8 mouse cellular contexts compared by ENCODE assay signal in the genomic region with DNA sequence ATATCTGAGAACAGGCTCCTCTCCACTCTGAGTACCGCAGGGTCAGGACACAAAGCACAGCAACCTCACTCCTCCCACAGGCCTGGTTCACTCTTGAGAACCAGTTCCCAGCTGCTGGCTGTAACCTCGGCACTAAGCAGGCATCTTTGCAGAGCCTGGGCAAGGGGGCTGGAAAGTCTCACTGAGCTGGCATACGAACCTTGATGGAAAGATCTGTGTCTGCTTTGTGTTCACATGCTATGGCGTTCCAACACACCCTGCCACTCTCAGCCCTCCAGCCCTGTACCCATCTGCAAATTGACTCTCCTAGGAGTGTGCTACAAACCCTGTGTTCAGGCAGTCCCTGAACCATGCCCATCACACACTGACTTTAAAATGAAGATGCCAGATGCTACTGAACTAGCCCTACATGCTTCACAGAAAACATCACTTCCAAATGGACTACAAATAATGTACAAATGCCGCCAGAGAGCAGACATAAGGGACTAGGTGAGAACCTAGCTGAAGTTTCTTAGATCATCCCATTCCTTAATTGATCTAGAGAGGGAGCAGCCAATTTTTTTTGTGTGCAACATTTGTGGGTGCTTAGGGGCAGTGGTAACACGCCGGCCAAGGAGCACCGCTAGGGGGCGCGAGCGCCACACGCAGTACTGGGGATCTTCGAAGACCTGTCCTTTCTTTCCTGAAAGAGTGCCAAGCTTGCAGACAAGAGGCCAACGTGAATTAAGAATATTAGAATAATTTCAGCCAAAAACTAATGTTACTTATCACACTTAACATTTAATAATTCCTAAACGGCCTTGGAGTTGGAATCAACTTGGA. TPM values are rescaled to one million over a fixed set of nuclear protein-coding genes. Genes with fewer than 3 reads are reported as not detected.
DNase-seq lines count a peak whose midpoint lies in the region; ATAC-seq and TF ChIP-seq lines count a peak whose summit lies in the region.

No protein-coding gene starts in this region.

- H3K9ac ChIP-seq in hindbrain, embryonic 12.5 days, result no peak overlapping the region
- H3K9ac ChIP-seq in limb, embryonic 12.5 days (replicated peaks), result no peak overlapping the region
- no peak overlapping the region for H3K9ac ChIP-seq in neural tube, embryonic 14.5 days (replicated peaks; ENCODE audit: low read depth, low read length)

- TF ChIP-seq CTCF in kidney, adult 2 months (conservative IDR thresholded peaks at IDR 0.05; ENCODE audit: insufficient read depth, insufficient read length, low read depth, low read length), result peak; percentile 87

- no peaks in the 10 kb centered on the region for H3K36me3 ChIP-seq in hindbrain, embryonic 10.5 days
- H3K36me3 ChIP-seq in hindbrain, embryonic 12.5 days, result no peaks in the 10 kb centered on the region
- no peaks in the 10 kb centered on the region for H3K36me3 ChIP-seq in kidney, adult 2 months (ENCODE audit: control insufficient read depth, insufficient read depth, low read length)
- H3K36me3 ChIP-seq in limb, embryonic 12.5 days, result no peaks in the 10 kb centered on the region
- no peaks in the 10 kb centered on the region for H3K36me3 ChIP-seq in neural tube, embryonic 14.5 days (ENCODE audit: control insufficient read depth, insufficient read depth, low read length)

- no peaks in the 10 kb centered on the region for H3K4me1 ChIP-seq in hindbrain, embryonic 10.5 days (replicated peaks)
- H3K4me1 ChIP-seq in hindbrain, embryonic 12.5 days, result no peaks in the 10 kb centered on the region
- H3K4me1 ChIP-seq in kidney, adult 2 months (ENCODE audit: control insufficient read depth, insufficient read depth, low read length), result no peaks in the 10 kb centered on the region
- H3K4me1 ChIP-seq in limb, embryonic 12.5 days (replicated peaks), result no peaks in the 10 kb centered on the region
- H3K4me1 ChIP-seq in neural tube, embryonic 14.5 days (ENCODE audit: control insufficient read depth, insufficient read depth, low read length), result no peaks in the 10 kb centered on the region

- no peak overlapping the region for H3K4me3 ChIP-seq in hindbrain, embryonic 10.5 days
- no peak overlapping the region for H3K4me3 ChIP-seq in hindbrain, embryonic 12.5 days
- H3K4me3 ChIP-seq in kidney, adult 2 months (ENCODE audit: insufficient read depth, low read depth, low read length), result no peak overlapping the region
- no peak overlapping the region for H3K4me3 ChIP-seq in limb, embryonic 12.5 days (replicated peaks)
- H3K4me3 ChIP-seq in neural tube, embryonic 14.5 days (ENCODE audit: low read depth, low read length), result no peak overlapping the region

- no peak overlapping the region for H3K27ac ChIP-seq in hindbrain, embryonic 10.5 days
- H3K27ac ChIP-seq in hindbrain, embryonic 12.5 days, result no peak overlapping the region
- H3K27ac ChIP-seq in kidney, adult 2 months (ENCODE audit: insufficient read depth, low read depth, low read length), result no peak overlapping the region
- no peak overlapping the region for H3K27ac ChIP-seq in limb, embryonic 12.5 days
- H3K27ac ChIP-seq in neural tube, embryonic 14.5 days (ENCODE audit: low read depth, low read length), result no peak overlapping the region

- TF ChIP-seq POLR2A in kidney, adult 2 months (IDR thresholded peaks at IDR 0.05; ENCODE audit: low read depth, low read length), result no peak

- ATAC-seq in hindbrain, embryonic 12.5 days (ENCODE audit: low FRiP score), result no peak
- peak; percentile 59; the same call in 1 of the 2 replicates for ATAC-seq in limb, embryonic 12.5 days (ENCODE audit: insufficient number of reproducible peaks, insufficient read depth, low FRiP score, low TSS enrichment, low read depth)
- ATAC-seq in neural tube, embryonic 14.5 days (ENCODE audit: low read depth), result peak; percentile 89

- peak; percentile 77 for DNase-seq in hindbrain, embryonic 10.5 days (ENCODE audit: low spot score)
- DNase-seq in cerebellum, adult 9-11 months, result peak; percentile 56
- DNase-seq in gastrocnemius, postnatal 10 days, result peak; percentile 90
- peak; percentile 79 for DNase-seq in kidney, adult 2 months
- DNase-seq in telencephalon, adult 2 months (ENCODE audit: low read depth, low spot score), result peak; percentile 32

- H3K9me3 ChIP-seq in hindbrain, embryonic 10.5 days, result no peaks in the 10 kb centered on the region
- H3K9me3 ChIP-seq in hindbrain, embryonic 12.5 days (replicated peaks), result no peaks in the 10 kb centered on the region
- no peaks in the 10 kb centered on the region for H3K9me3 ChIP-seq in limb, embryonic 12.5 days
- H3K9me3 ChIP-seq in neural tube, embryonic 14.5 days (ENCODE audit: control insufficient read depth, low read length), result no peaks in the 10 kb centered on the region

- H3K27me3 ChIP-seq in hindbrain, embryonic 10.5 days (ENCODE audit: insufficient read depth, poor library complexity, severe bottlenecking), result peaks cover 5% of the 10 kb centered on the region; the same call in 1 of the 2 replicates
- peaks cover 12% of the 10 kb centered on the region for H3K27me3 ChIP-seq in hindbrain, embryonic 12.5 days
- no peaks in the 10 kb centered on the region for H3K27me3 ChIP-seq in kidney, adult 2 months (replicated peaks; ENCODE audit: control insufficient read depth, insufficient read depth, low read length)
- H3K27me3 ChIP-seq in limb, embryonic 12.5 days, result no peaks in the 10 kb centered on the region
- no peaks in the 10 kb centered on the region for H3K27me3 ChIP-seq in neural tube, embryonic 14.5 days (ENCODE audit: control insufficient read depth, insufficient read depth, low read length)

- no peak overlapping the region for H3K4me2 ChIP-seq in hindbrain, embryonic 12.5 days (replicated peaks)
- no peak overlapping the region for H3K4me2 ChIP-seq in limb, embryonic 12.5 days
- H3K4me2 ChIP-seq in neural tube, embryonic 14.5 days (ENCODE audit: low read depth, low read length), result no peak overlapping the region

- WGBS in hindbrain, embryonic 10.5 days, result 23% methylated on average over 15 of the region's 15 CpGs
- WGBS in hindbrain, embryonic 12.5 days, result 22% methylated on average over 15 of the region's 15 CpGs
- WGBS in kidney, adult 2 months, result 20% methylated on average over 15 of the region's 15 CpGs
- 22% methylated on average over 15 of the region's 15 CpGs for whole genome bisulfite sequencing in limb, embryonic 12.5 days
- 22% methylated on average over 15 of the region's 15 CpGs for WGBS in neural tube, embryonic 14.5 days

RNA-seq across cellular contexts. Expression of gene Lmbr1, which starts 11.0 kb away (rescaled TPM):
- 9.0 and 11.0 TPM in 2 replicates for polyA plus RNA-seq in hindbrain, embryonic 10.5 days (2016; fragmentation: Nextera tagmentation; extraction: Ambion mirVana)
- polyA plus RNA-seq in hindbrain, embryonic 12.5 days (2016; fragmentation: Nextera tagmentation; extraction: Ambion mirVana), result 17.6 and 17.9 TPM in 2 replicates
- total RNA-seq in gastrocnemius, postnatal 10 days (2021), result 10 to 100 TPM in 1 of 2 experiments, 1 to 10 TPM in 1; 9.5 to 11.4 TPM
- 3.9 and 4.4 TPM in 2 replicates for polyA plus RNA-seq in kidney, adult 2 months (2012; rRNA removed)
- 7.6 and 9.1 TPM in 2 replicates for polyA plus RNA-seq in limb, embryonic 12.5 days (2016; fragmentation: Nextera tagmentation; extraction: Ambion mirVana)
- polyA plus RNA-seq in neural tube, embryonic 14.5 days (2014; fragmentation: Nextera tagmentation; extraction: Ambion mirVana), result 43.5 and 46.2 TPM in 2 replicates

RNA-seq across cellular contexts. Expression of gene Nom1, which starts 45.3 kb away (rescaled TPM):
- polyA plus RNA-seq in hindbrain, embryonic 10.5 days (2016; fragmentation: Nextera tagmentation; extraction: Ambion mirVana), result 22.4 and 32.8 TPM in 2 replicates
- polyA plus RNA-seq in hindbrain, embryonic 12.5 days (2016; fragmentation: Nextera tagmentation; extraction: Ambion mirVana), result 23.5 and 24.4 TPM in 2 replicates
- 10 to 100 TPM; 11.8 to 13.6 TPM for total RNA-seq in gastrocnemius, postnatal 10 days (2021)
- 4.8 and 6.8 TPM in 2 replicates for polyA plus RNA-seq in kidney, adult 2 months (2012; rRNA removed)
- 31.7 and 32.5 TPM in 2 replicates for polyA plus RNA-seq in limb, embryonic 12.5 days (2016; fragmentation: Nextera tagmentation; extraction: Ambion mirVana)
- 13.4 and 18.9 TPM in 2 replicates for polyA plus RNA-seq in neural tube, embryonic 14.5 days (2014; fragmentation: Nextera tagmentation; extraction: Ambion mirVana)

Comparison
In these comparisons a context has a peak if more than half of its experiments do, and no peak if none do; other contexts are left out.
1. DNase-seq: peak in every context shown above with its lines; median percentile 90 in gastrocnemius, postnatal 10 days; 79 in kidney, adult 2 months; 77 in hindbrain, embryonic 10.5 days; 56 in cerebellum, adult 9-11 months; 32 in telencephalon, adult 2 months.